Mouse (Mus musculus) brain, embryonic 18.5 days (tissue): ENCODE measurements around the gene Pax7.

ENCODE experiments used
- DNase-seq: peaks from one replicate; pipeline ENCODE4 v3.0.0-alpha.2; 2012; ENCODE audit warnings: low read depth, low spot score

Pax7 gene

DNA sequence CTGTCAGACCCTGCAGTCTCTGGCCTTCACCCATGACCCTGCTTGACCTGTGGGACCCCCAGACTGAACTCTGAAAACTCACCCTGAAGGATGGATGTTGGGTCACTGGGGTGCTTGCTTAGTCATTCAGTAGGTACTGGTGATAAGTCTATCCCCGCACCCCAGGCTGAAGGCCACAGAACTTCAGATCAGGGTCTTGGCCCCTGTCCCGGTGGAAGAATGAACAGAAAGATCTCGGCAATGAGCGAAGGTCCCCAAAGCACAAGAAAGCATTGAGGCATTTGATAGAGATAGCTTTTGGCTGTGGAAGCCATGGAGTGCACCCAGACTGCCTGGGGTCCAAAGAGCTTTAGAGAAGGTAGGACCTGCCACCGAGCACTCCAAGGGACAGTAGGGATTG is 82.4 kb downstream of the Pax7 start:
- DNase-seq, result no peak

DNA sequence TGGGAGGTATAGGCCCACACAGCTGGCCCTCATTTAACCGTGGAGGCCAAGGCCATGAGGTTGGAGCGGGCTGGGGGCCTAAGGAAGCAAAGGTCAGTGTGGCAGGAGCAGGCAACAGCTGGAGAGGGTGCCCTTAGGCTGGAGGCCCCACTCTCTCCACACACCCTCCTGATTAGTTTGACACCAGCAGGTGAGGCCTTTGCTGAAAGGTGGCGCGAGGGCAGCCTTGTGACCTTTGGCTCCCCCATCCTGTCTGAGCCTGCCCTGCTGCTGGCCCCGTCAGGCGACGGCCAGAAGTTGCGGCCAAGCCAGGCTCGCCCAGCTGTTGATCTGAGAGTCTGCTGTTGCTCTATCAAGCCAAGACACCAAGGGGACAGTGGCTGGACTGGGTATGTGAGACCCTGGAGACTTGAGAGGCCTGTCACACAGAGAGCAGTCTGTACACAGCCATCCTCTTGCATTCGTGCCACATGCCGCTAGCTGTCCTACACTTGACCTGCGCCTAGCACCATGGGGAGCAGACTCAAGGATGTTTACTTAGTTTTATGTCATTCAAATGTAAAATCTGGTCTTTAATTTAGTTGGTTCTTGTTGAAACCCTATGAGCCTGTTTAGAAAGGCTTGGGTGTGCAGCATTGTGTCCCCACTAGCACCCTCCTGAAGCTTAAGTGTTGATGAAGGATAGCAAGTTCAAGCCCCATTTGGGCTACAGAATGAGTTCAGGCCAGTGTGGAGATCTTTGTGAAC is 86.0 kb downstream of the Pax7 start:
- no peak for DNase-seq

DNA sequence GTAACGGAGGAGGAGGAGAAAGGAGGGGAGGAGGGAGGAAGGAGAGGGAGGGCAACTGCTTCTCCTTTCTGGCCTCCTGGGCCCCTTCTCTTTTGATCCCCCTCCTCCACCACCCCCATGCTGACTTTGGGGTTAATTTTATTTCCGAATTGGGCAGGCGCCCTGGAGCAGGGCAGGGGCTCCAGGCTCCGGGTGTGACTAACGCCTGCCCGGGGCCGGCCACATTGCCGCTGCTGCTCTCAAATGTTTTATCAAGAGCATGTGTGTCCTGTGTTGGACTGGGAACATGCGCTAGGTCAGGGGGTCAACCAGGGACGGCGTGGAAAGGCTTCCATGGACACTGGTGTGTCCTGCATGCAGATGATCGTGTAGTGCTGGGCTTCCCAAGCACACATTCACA is 87.2 kb downstream of the Pax7 start:
- no peak for DNase-seq

DNA sequence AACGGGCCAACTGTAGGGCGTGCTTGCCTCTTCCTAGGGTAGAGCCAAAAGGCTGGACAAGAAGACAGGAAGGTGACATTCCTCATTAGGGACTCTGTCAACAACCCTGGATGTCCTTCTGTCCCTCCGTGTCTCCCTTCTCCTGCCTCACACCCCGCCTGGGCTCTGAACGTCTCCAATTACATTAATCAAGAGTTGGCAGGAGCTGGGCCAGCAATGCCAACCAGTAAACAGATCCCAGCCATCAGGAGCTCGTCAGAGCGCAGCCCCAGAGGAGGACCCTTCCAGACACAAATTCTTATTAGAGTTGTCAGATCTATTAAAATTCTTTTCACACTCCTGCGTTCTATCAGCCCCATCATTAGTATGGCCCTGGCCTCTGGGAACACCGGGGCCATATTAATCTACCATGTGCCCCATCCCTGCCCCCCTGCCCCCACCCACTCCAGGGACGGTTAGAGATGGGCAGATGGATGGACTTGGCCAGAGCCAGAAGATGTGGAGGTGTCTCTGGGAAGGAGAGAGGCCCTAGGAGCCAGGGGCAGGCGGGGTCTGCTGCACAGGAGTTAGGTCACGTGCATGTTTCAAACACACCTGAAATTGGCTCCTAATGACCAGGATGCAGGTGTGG is 88.4 kb downstream of the Pax7 start:
- no peak for DNase-seq

DNA sequence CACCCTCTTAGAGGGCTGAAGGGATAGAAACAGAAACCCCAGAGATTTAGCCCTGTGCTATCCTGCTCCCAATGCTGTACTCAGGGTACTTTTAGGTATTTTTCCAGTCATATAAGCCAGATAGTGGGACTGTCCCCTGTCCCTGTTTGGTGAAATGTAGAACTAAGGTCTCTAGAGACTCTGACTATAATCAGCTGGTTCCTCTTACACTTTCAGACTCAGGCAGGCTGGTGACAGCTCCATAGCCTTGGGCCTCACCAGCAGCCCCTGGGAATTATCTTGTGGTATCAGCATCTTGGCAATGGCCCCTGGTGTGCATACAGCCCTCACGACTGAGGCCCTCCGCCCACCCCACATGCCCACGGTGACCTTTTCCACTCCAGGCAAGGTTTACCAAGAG is 89.7 kb downstream of the Pax7 start:
- no peak for DNase-seq

DNA sequence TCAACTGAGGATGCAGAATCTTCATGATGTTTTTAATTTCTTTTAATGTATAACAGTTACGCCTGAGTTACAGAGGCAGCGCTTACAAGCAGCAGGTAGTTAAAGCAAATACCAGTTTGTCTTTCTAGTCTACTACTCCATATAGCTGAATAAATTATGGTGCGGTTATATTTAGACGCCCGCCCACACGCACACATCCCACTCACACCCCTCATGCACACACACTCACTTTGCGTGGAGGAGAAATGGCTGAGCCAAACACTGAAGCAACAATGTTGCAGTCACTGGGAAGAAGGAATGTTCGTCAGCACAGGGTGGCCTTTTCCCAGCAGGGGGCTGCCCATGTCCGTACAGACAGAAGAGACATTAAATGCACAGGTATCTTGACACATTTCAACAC is 96.3 kb downstream of the Pax7 start:
- DNase-seq, result no peak

DNA sequence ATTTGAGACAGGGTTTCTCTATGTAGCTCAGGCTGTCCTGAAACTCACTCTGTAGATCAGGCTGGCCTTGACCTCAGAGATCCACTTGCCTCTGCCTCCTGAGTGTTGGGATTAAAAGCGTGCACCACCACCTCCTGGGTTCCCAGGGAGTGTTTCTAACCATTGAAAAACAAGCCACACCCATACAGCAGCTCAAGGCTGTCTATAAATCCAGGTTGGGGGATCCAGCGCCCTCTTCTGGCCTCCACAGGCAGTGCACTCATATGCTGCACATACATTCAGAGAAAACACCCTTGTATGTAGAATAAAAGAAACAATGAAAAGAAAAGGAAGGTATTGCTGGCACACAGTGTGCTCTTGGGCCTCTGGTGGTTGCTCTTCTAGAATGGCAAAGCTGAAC is 106.2 kb downstream of the Pax7 start:
- no peak for DNase-seq

DNA sequence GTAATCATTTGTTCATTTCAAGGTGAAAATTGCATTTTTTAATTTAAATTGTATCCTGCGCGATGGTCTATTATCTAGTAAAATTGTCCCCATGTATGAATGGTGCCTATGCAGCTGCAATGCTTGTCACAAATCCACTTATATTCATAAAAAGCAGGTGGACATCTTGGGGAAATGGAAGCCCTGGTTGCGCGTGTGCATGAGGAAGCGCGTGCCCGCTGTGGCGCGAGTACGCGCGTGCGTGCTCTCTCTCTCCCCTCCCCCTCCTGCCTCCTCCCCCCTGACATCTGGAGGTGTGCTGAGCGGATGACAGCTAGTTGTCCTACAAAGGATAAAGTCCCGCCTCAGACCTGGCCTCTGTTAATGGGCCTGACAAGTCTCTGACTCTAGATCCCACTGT is 107.9 kb downstream of the Pax7 start:
- no peak for DNase-seq

DNA sequence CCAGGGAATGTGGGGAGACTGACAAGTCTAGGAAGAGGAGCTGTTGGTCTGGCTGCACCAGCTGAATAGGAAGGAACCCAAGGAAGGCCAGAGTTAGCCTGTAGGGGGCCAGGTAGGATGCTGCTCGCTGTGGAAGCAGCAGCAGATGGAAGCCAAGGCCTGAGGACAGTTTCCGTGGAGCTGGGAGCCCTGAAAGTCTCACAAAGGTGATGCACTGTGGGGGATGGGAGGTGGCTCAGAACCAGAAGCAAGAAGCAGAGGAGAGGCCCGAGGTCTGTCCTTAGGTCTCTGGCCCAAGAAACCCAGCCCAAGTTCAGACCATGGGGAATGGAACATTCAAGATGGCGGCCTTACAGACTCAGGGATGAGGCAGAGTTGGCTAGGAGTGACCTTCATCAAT is 109.0 kb downstream of the Pax7 start:
- no peak for DNase-seq

DNA sequence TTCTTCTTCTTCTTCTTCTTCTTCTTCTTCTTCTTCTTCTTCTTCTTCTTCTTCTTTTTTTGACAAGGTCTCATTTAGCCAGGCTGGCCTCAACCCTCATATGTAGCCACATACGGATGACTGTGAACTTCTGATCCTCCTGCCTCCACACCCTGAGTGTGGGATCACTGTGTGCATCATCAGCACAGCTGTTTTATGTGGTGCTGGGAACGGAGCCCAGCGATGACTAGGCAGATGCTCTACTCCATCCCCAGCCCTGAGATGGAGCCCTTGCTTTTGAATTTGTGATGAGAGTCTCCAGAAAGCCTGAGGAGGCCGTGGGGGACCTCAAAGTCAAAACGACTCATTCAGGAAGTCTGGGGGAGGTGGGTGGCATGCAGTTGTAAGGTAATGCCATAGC is 114.3 kb downstream of the Pax7 start:
- no peak for DNase-seq

DNA sequence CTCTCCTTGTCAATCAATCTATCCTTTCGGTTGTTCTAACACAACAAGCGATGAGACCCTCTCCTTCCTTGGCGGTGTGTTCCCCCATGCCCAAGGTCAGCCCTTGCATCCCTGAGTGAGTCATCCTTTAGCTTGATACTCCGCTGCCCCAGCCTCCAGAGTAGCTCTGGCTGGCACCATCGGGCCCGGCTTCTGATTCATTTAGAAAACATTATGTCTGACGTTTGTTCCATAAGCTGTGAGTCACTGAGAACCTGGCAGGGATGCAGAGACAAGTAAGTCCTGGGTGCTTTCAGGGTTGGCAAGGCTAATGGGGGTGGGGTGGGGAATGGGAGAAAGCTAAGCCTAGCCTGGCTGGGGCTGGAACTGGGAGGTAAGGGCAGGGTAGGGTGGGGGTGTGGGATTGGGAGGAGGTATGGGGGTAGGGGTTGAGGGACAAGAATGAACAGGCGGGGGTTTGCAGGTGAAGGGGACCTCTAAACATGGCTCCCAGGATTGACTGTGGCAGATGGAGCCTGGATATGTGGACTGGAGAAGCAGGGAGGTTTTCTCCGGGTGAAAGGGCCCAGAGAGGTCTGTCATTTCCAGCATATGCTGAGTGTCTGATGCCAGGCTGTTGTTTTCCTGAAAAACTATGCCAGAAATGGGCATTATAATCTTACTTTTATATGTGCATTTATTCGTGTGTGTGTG is 116.7 kb downstream of the Pax7 start:
- DNase-seq, result no peak

DNA sequence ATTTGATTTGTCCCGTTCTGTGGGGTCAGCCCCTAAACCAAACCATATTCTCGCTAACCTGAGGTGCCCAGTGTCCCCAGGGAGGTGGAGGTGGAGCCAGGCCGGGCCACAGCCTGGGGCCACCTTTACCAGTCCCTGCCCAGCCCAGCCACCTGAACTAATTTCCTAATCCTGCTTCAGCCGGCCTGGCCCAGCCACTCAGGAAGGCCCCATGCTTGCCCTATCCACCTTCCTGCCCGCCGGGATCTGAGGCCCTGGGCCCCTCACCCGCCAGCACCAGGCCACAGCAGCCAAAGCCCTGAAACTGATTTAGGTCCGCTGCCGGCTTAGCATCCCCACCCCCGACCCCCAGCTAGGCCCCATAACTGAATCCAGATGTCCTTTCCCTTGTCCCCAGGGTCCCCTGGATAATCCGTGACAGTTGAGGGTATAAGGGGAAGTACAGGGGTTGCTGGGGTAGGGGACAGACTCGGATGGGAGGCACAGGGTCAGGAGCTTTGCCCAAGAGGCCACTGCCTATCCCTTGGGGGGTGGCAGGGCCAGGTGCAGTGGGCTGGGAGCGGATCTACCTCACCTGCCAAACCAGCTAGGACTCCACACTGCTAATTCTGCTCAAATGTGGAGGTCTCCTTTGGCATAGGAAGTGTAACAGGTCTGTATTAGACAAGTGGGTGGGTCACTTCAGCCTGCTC is 117.9 kb downstream of the Pax7 start:
- no peak for DNase-seq

DNA sequence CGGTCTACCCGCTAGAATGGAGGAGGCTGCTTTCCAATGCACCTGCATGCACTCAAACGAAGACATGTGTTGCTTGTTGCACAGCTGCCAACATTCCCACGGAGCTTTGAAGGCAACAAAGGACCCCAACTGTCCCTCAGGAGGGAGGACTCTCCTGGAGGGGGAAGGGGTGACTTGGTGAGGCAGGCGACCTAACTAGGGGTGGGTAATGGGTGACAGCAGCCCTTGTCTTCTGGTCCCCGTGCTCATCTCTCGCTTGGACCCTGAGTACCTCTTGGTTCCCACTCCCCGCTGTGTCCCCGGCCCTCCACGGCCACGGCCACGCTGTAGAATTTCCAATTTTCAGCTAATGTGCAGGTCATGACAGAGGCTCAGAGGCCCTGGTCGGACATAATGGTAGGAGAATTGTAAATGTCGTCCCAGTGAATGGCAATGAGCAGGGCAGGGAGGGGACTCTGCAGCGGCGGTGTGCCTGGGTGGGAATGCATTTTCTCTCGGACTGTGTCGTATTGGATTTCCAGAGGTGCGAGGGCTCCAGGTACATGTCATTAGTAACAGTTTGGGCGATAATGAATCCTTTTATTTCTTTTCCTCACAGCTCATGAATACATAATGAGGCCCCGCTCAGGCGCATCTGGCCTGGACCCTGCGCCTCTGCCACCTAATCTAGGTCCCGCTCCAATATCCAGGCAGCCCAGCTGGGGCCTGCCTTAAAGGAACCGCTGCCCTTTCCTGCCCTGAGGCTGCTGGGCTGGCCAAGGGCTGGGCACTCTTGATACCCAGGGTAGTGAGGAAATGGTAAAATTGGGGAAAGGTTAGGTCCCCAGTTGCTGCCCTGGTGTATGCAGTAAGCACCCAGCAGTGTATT is 122.6 kb downstream of the Pax7 start:
- DNase-seq, result no peak

DNA sequence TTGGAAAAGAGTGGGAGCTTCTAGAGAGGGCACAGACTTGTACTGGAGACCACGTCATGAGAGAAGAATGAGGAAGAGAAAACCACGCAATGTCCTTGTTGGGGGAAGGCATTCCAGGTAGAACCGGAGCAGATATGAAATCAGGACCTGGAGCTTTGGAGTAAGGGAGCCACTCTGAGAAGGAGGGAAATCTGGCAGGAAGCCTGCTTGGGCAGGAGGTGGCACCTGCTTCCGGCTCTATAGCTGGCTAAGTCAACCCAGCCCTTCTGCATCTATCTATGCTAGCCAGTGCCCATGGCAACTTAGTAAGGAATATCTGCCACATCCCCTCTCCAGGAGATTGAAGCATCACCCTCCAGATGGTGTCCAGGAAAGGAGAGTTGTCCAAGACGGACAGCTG is 127.3 kb downstream of the Pax7 start:
- no peak for DNase-seq

DNA sequence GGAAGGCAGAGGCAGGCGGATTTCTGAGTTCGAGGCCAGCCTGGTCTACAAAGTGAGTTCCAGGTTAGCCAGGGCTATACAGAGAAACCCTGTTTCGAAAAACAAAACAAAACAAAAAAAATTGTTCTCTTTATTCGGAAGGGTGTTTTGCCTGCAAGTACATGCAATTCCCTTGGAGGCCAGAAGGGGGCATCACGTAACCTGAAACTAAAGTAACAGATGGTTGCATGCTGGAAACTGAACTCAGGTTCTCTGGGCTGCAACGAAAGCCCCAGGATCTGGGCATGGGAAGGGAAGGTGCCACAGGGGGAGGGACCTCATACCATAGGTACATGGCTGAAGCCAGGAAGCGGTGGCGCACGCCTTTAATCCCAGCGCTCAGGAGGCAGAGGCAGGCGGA is 129.9 kb downstream of the Pax7 start:
- no peak for DNase-seq

DNA sequence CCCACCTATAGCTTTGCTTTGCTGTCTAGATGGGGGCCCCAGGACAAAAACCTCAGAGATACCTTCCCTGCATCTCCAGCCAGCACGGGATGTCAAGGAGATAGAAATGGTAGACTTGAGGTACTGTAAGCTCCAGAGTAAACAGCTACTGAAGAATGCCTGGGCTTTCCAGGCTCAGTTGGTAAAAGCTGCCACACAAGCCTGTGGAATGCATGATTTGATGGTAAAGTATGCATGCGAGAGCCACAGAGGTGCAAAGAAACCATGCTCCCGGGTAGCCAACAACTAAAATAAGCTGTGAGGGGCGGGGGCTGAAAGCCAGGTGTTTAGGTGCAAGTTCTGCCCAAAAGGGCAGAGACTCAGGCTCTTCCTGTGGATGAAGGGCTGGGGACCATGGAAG is 130.4 kb downstream of the Pax7 start:
- no peak for DNase-seq

DNA sequence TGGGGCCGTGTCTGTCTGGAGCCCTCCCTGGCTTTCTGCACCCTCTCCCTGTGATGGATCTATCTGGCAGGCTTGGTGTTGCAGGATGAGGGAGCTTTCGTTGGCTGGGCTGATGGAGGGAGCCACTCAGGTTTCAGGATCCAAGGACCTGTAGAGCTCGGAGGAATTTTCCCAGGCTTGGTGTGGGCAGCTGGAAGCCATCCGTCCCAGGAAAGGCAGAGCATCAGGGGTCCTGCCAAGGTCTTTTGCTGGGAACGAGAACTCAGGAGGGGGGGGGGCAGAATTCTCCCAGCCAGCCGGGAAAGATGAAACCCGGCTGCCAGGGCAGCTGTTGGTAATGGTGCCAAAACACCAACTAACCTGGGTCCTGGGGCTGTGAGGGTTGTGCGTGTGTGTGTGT is 134.7 kb downstream of the Pax7 start:
- no peak for DNase-seq

DNA sequence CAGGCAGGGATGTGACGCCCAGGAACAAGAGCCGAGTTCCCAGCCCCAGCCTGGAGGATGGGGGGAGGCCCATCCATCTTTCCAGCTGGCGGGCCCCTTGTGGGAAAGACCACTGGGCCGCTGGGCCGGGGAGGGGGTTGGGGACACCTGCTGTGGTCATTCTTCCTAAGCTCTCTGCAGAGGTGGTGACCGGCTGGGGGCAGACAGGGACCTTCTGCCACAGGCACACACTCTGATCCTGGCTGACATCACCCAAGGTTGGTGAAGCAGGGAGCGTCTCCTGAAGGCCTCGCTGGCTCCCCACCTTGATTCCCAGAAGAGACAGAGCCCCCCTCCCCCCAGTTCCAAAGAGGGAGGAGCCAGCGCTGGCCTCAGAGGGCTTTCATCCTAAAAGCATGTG is 135.6 kb downstream of the Pax7 start:
- no peak for DNase-seq

DNA sequence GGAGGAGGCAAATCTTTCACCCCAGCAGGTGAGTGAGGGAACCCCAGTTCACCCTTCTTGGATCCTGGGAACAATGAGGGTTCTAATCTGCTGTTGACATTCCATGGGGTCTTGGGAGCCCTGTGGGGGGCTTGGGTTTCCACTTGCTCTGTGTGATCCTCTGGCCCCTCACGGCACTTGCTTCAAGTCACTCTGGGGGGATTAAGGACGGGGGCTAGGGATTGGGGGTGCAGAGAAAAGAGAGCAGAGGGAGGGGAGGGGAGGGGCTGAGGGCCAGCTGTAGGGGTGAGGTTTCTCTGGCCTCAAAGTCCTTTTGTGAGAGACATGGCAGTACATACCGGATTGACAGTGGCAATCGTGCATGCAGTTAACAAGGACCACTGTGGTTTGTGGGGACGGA is 140.0 kb downstream of the Pax7 start:
- DNase-seq, result no peak

DNA sequence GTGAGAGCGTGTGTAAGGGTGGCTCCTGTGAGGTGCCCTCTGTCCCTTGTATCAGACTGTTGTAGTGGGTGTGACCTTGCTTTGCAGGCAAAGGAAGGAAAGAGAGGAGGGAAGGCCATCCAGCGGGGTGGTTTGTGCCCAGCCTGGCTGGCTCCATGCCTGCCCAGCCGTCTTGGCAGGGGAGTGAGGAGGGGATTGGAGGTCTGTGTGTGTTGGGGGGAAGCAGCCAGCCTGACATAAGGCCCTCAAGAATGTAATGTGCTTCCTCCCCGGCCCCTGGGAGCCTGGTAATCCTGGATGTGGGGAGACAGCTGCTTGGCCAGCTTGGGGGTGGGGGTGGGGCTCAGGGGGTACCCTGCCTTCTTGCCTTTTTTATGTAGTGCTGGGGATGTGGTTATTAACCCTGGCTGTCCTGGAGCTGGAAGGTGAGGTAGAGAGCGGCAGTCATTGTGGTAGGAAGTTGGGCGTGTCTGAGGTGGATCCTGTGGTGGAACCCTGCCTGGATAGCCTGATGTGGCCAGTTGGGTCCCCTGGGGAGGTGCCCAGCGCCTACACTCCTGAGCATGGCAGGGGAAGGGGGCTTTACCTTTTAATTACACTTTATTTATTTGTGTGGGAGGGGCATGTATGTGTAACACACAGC is 143.6 kb downstream of the Pax7 start:
- DNase-seq, result no peak

DNA sequence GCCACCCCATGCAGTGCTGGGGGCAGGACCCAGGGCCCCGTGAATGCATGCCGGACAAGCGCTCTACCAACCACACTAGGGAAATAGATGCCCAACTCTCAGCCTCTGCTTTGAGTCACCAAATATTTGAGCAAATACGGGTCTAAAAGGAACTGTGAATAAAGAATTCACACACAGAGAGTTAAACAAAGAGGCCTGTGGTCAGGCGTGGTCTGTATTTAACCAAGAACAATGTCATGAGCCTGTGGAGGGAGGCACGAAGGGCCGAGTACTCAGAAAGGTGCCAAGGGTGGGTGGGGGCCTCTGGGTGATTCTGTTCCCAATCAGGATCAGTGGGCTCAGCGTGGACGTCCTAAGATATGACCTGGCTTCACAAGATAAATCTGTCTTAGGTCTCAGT is 145.3 kb downstream of the Pax7 start:
- DNase-seq, result no peak
